Mouse (Mus musculus) mouse embryonic stem cell (cell line): ENCODE results near the gene Mvd.

ENCODE experiments used
- in situ Hi-C, 2 experiments: fragments of 300-500 bp; cut with MboI; formaldehyde crosslinking; loops; 1 replicate in 1 of 2; 3 replicates in 1 of 2; pipeline ENCODE4 v1.14.3; 2019 to 2020; ENCODE audit warnings: low sequenced_read_pairs in 2 of 2, low pct_unique_long_range_greater_than_20kb in 1 of 2, mixed read lengths in 1 of 2; ENCODE audit not compliant: unreplicated experiment in 1 of 2

Gene Mvd

GRCm38 (mm10) chr8:122459990-122460389, 16.8 kb upstream of the Mvd start:
- in situ Hi-C loops, result no loop called here

GRCm38 (mm10) chr8:122459218-122459900, 16.1 kb upstream of the Mvd start:
- in situ Hi-C loops, result no loop called here

- in situ Hi-C loops, result no loop called here
Measured at GRCm38 (mm10) chr8:122457171-122457570, 13.9 kb upstream of the Mvd start.

GRCm38 (mm10) chr8:122454409-122454808, 11.2 kb upstream of the Mvd start:
- in situ Hi-C loops, result no loop called here

GRCm38 (mm10) chr8:122452154-122452553, 8.9 kb upstream of the Mvd start:
- in situ Hi-C loops, result no loop called here

GRCm38 (mm10) chr8:122451161-122451703, 8.0 kb upstream of the Mvd start:
- in situ Hi-C loops, result no loop called here

- in situ Hi-C loops, result no loop called here
Measured at GRCm38 (mm10) chr8:122445203-122445602, 2.0 kb upstream of the Mvd start.

- in situ Hi-C loops, result no loop called here
Measured at GRCm38 (mm10) chr8:122444058-122444748, 981 bp upstream of the Mvd start.

GRCm38 (mm10) chr8:122442781-122443180, 441 bp downstream of the Mvd start:
- in situ Hi-C loops, result no loop called here

- in situ Hi-C loops, result no loop called here
Measured at GRCm38 (mm10) chr8:122442356-122442755, 866 bp downstream of the Mvd start.

GRCm38 (mm10) chr8:122441326-122441725, 1.9 kb downstream of the Mvd start:
- in situ Hi-C loops, result no loop called here

- in situ Hi-C loops, result no loop called here
Measured at GRCm38 (mm10) chr8:122439336-122439735, 3.9 kb downstream of the Mvd start.

- in situ Hi-C loops, result no loop called here
Measured at GRCm38 (mm10) chr8:122437708-122438331, 5.4 kb downstream of the Mvd start.

GRCm38 (mm10) chr8:122436586-122437125, 6.6 kb downstream of the Mvd start:
- in situ Hi-C loops, result no loop called here

GRCm38 (mm10) chr8:122436146-122436545, 7.1 kb downstream of the Mvd start:
- in situ Hi-C loops, result no loop called here

GRCm38 (mm10) chr8:122435375-122435774, 7.8 kb downstream of the Mvd start:
- in situ Hi-C loops, result no loop called here

- in situ Hi-C loops, result no loop called here
Measured at GRCm38 (mm10) chr8:122433269-122433905, 9.8 kb downstream of the Mvd start.

GRCm38 (mm10) chr8:122432443-122433268, 10.6 kb downstream of the Mvd start, which contains the start of gene Cyba:
Cyba (minus strand) TSS chr8:122432930.
- in situ Hi-C loops, result no loop called here
